Mouse (Mus musculus): ENCODE results near the gene Ugt1a6a.

The Ugt1a6a gene

GRCm38 (mm10) chr1:88266123-88266522, 131.5 kb downstream of the Ugt1a6a start:
- no peak for DNase-seq (ENCODE audit: low spot score in 2 of 2)

DNA sequence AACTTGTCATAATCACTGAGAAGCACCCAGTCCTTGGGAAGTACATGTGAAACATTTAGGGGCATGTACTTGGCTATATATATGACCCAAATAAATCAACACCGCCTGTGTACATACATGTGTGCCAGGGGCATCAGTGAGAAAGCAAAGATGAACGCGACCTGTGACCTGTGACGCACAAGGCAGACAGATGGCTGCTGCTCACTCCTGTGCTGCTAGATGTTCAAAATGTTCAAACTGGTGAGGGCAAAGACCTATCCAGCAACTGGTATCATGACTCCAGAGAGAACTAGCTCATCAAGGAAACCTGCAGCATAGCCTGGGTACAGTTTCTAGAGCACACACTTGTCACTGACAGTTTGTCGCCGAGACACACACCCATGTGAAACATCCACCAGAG, 132.9 kb downstream of the Ugt1a6a start:
- no peak for DNase-seq (ENCODE audit: low spot score in 2 of 2)

DNA sequence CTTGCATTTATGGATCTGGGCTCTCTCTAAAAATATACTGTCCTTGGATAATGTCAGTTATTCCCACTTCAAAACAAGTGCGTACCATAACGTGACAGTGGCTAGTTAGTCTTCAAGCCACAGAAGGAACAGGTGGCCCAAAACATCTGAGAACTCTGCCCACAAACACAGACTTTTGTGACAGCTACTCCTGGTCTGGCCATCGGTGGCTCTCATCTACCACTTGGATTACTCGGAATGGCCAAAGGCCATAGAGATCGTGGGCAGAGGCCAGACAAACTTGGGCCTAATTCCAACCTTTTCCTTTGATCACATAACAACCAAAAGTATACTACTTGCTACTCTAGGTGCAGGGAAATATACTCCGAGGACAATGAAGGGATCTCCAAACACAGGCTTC, 133.5 kb downstream of the Ugt1a6a start:
- DNase-seq (ENCODE audit: low spot score in 2 of 2) = no peak

All from cerebellum, postnatal 4 days (tissue).